Mouse (Mus musculus): Measurements from ENCODE around the gene Dda1. TPM values are rescaled to one million over a fixed set of nuclear protein-coding genes. Genes with fewer than 3 reads are reported as not detected.

Gene Dda1
- polyA plus RNA-seq, 1 experiment from 2014 or later: 78.6 TPM

- Histone ChIP-seq H3K4me2 (replicated peaks; ENCODE audit: low read depth, low read length) (no peak overlapping the region), H3K4me1 (ENCODE audit: insufficient read depth, low read depth, low read length) (peaks cover 5% of the 10 kb centered on the region; the same call in 1 of the 2 replicates), H3K9me3 (ENCODE audit: low read length) (no peaks in the 10 kb centered on the region), H3K27me3 (replicated peaks; ENCODE audit: insufficient read depth, low read length) (no peaks in the 10 kb centered on the region), H3K9ac (replicated peaks; ENCODE audit: low read depth) (no peak overlapping the region), H3K36me3 (ENCODE audit: insufficient read depth, low read length) (0 out of 2 replicates have a peak, but pooled peaks cover 8% of the 10 kb centered on the region), H3K4me3 (ENCODE audit: low read depth, low read length) (no peak overlapping the region), H3K27ac (ENCODE audit: low read length) (no peak overlapping the region)
- no peak for ATAC-seq
- DNase-seq (ENCODE audit: low spot score): no peak
- TF ChIP-seq EP300 (IDR thresholded peaks at IDR 0.05) (no peak), CTCF (IDR thresholded peaks at IDR 0.05) (no peak)
- WGBS: 70% methylated on average over 5 of the region's 5 CpGs
These were observed 1.9 kb downstream of the Dda1 start for GRCm38 (mm10) chr8:71470913-71471255.

- WGBS: 96% methylated on average over 17 of the region's 17 CpGs
- no peaks in the 10 kb centered on the region for H3K27me3 ChIP-seq (replicated peaks; ENCODE audit: insufficient read depth, low read length)
- TF ChIP-seq EP300 (IDR thresholded peaks at IDR 0.05): no peak
- no peak for TF ChIP-seq CTCF (IDR thresholded peaks at IDR 0.05)
- ATAC-seq (no peak), DNase-seq (ENCODE audit: low spot score) (no peak)
- H3K9me3 ChIP-seq (ENCODE audit: low read length): no peaks in the 10 kb centered on the region
- no peak overlapping the region for H3K4me3 ChIP-seq (ENCODE audit: low read depth, low read length)
- no peak overlapping the region for H3K27ac ChIP-seq (ENCODE audit: low read length)
- no peak overlapping the region for H3K4me2 ChIP-seq (replicated peaks; ENCODE audit: low read depth, low read length)
- peaks cover 6% of the 10 kb centered on the region; the same call in 1 of the 2 replicates for H3K4me1 ChIP-seq (ENCODE audit: insufficient read depth, low read depth, low read length)
- H3K36me3 ChIP-seq (ENCODE audit: insufficient read depth, low read length): 0 out of 2 replicates have a peak, but pooled peaks cover 8% of the 10 kb centered on the region
- no peak overlapping the region for H3K9ac ChIP-seq (replicated peaks; ENCODE audit: low read depth)
These were observed 2.9 kb downstream of the Dda1 start for GRCm38 (mm10) chr8:71471861-71472260.

GRCm38 (mm10) chr8:71472601-71473386 is 3.8 kb downstream of the Dda1 start:
- DNase-seq (ENCODE audit: low spot score) (no peak), ATAC-seq (no peak)
- Histone ChIP-seq H3K4me1 (ENCODE audit: insufficient read depth, low read depth, low read length) (peaks cover 6% of the 10 kb centered on the region; the same call in 1 of the 2 replicates), H3K9ac (replicated peaks; ENCODE audit: low read depth) (no peak overlapping the region), H3K36me3 (ENCODE audit: insufficient read depth, low read length) (0 out of 2 replicates have a peak, but pooled peaks cover 8% of the 10 kb centered on the region), H3K9me3 (ENCODE audit: low read length) (no peaks in the 10 kb centered on the region), H3K27ac (ENCODE audit: low read length) (no peak overlapping the region), H3K27me3 (replicated peaks; ENCODE audit: insufficient read depth, low read length) (no peaks in the 10 kb centered on the region), H3K4me2 (replicated peaks; ENCODE audit: low read depth, low read length) (no peak overlapping the region), H3K4me3 (ENCODE audit: low read depth, low read length) (no peak overlapping the region)
- TF ChIP-seq CTCF (IDR thresholded peaks at IDR 0.05) (peak; percentile 56), EP300 (IDR thresholded peaks at IDR 0.05) (no peak)
- WGBS: 92% methylated on average over 8 of the region's 8 CpGs

- H3K36me3 ChIP-seq (ENCODE audit: insufficient read depth, low read length): 0 out of 2 replicates have a peak, but pooled peaks cover 8% of the 10 kb centered on the region
- H3K9me3 ChIP-seq (ENCODE audit: low read length): no peaks in the 10 kb centered on the region
- no peak overlapping the region for H3K9ac ChIP-seq (replicated peaks; ENCODE audit: low read depth)
- ATAC-seq (no peak), DNase-seq (ENCODE audit: low spot score) (no peak)
- H3K4me1 ChIP-seq (ENCODE audit: insufficient read depth, low read depth, low read length): peaks cover 6% of the 10 kb centered on the region; the same call in 1 of the 2 replicates
- H3K4me2 ChIP-seq (replicated peaks; ENCODE audit: low read depth, low read length): no peak overlapping the region
- WGBS: 92% methylated on average over 18 of the region's 18 CpGs
- H3K27ac ChIP-seq (ENCODE audit: low read length): no peak overlapping the region
- H3K4me3 ChIP-seq (ENCODE audit: low read depth, low read length): no peak overlapping the region
- no peak for TF ChIP-seq EP300 (IDR thresholded peaks at IDR 0.05)
- TF ChIP-seq CTCF (IDR thresholded peaks at IDR 0.05): no peak
- no peaks in the 10 kb centered on the region for H3K27me3 ChIP-seq (replicated peaks; ENCODE audit: insufficient read depth, low read length)
These were observed 5.3 kb downstream of the Dda1 start for GRCm38 (mm10) chr8:71474344-71474743.

DNA sequence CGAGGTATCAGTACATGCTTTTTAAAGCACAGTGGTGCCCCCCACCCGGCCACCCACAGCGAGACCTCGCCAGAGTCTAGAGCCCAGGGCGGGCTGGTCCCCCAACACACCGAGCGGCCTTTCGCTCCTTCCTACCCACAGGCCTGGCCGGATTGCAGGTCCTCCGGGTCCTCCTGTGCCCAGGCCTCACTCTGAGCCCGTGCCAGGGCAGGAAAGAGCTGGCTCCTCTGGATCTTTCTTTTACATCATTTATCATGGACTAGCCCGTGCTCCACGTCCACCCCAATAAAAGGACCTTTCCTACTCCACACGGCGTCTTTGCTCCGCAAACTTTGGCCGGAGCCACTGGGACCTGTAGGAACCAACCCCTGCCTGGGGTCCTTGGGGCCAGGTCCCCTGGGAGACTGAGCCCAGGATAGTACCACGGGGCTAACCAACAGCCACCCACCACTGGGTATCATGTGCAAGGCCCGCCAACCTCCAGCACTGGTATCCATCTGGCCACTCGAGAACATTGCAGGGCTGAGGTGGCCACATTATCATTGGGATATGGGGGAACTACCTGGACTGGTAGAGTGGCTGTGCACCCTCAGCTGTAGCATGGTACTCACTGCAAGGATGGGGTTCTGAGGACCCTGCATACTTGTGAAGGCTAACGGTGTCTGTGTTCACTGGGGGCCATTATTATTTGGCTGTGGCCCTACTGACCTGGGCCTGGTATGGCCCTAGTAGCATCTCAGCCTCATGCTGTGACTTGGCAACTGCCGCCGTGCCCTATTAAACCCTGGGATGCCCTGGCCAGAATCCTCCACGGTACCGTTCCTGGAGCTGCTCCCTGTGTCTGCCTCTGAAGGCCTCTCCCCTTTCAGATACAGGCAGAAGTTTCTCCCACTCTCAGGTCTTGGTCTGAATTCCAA is 6.0 kb downstream of the Dda1 start:
- ATAC-seq (no peak), DNase-seq (ENCODE audit: low spot score) (no peak)
- peaks cover 6% of the 10 kb centered on the region; the same call in 1 of the 2 replicates for H3K4me1 ChIP-seq (ENCODE audit: insufficient read depth, low read depth, low read length)
- H3K9me3 ChIP-seq (ENCODE audit: low read length): no peaks in the 10 kb centered on the region
- no peak overlapping the region for H3K4me3 ChIP-seq (ENCODE audit: low read depth, low read length)
- 89% methylated on average over 25 of the region's 25 CpGs for WGBS
- no peak overlapping the region for H3K9ac ChIP-seq (replicated peaks; ENCODE audit: low read depth)
- no peak for TF ChIP-seq CTCF (IDR thresholded peaks at IDR 0.05)
- no peak for TF ChIP-seq EP300 (IDR thresholded peaks at IDR 0.05)
- 0 out of 2 replicates have a peak, but pooled peaks cover 8% of the 10 kb centered on the region for H3K36me3 ChIP-seq (ENCODE audit: insufficient read depth, low read length)
- H3K4me2 ChIP-seq (replicated peaks; ENCODE audit: low read depth, low read length): no peak overlapping the region
- no peak overlapping the region for H3K27ac ChIP-seq (ENCODE audit: low read length)
- no peaks in the 10 kb centered on the region for H3K27me3 ChIP-seq (replicated peaks; ENCODE audit: insufficient read depth, low read length)

DNA sequence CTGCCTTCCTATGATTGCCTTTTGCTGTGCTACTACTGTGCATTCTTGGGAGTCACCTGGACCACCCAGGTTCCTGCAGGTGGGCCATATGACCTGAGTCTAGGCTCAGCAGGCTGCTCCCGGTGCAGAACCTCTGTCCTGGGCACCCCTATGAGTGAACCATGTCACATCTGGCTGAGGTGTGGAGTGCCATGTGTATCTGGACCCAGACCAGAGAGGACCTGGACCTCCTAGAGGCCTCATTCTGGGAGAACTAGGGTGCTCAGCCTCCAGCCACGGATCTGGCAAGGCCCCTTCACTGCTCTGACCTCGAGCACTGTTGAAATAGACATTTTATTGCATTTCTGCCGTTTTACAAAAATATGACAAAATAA is 6.7 kb downstream of the Dda1 start:
- 0 out of 2 replicates have a peak, but pooled peaks cover 8% of the 10 kb centered on the region for H3K36me3 ChIP-seq (ENCODE audit: insufficient read depth, low read length)
- no peak overlapping the region; the same call in 1 of the 2 replicates for H3K9ac ChIP-seq (replicated peaks; ENCODE audit: low read depth)
- no peaks in the 10 kb centered on the region for H3K27me3 ChIP-seq (replicated peaks; ENCODE audit: insufficient read depth, low read length)
- H3K27ac ChIP-seq (ENCODE audit: low read length): peak overlapping the region; percentile 73; the same call in 1 of the 2 replicates
- no peaks in the 10 kb centered on the region for H3K9me3 ChIP-seq (ENCODE audit: low read length)
- peaks cover 6% of the 10 kb centered on the region; the same call in 1 of the 2 replicates for H3K4me1 ChIP-seq (ENCODE audit: insufficient read depth, low read depth, low read length)
- H3K4me2 ChIP-seq (replicated peaks; ENCODE audit: low read depth, low read length): peak overlapping the region; percentile 83
- DNase-seq (ENCODE audit: low spot score) (no peak), ATAC-seq (no peak)
- WGBS: 27% methylated on average over 4 of the region's 4 CpGs
- peak overlapping the region; percentile 58; the same call in 1 of the 2 replicates for H3K4me3 ChIP-seq (ENCODE audit: low read depth, low read length)
- TF ChIP-seq EP300 (IDR thresholded peaks at IDR 0.05) (no peak), CTCF (IDR thresholded peaks at IDR 0.05) (no peak)

Measured in lung, postnatal 0 days (tissue).